Mouse (Mus musculus): Measurements from ENCODE around the gene Dgcr2.
A peak's percentile ranks its signal among the peaks of the same experiment; 100 is the strongest.

The Dgcr2 gene

GRCm38 (mm10) chr16:17898462-17898861 is at the start of gene Dgcr2, which contains the start of gene Tssk2:
TSS of gene Dgcr2 (minus strand) at chr16:17898562.
TSS of gene Tssk2 (plus strand) at chr16:17898637.
- DNase-seq (ENCODE audit: low spot score in 2 of 2) = no peak

GRCm38 (mm10) chr16:17945081-17945831 is 46.9 kb upstream of the Dgcr2 start:
- peak in 1 of 2 experiments; percentile 16 for DNase-seq (ENCODE audit: low spot score in 2 of 2)

DNA sequence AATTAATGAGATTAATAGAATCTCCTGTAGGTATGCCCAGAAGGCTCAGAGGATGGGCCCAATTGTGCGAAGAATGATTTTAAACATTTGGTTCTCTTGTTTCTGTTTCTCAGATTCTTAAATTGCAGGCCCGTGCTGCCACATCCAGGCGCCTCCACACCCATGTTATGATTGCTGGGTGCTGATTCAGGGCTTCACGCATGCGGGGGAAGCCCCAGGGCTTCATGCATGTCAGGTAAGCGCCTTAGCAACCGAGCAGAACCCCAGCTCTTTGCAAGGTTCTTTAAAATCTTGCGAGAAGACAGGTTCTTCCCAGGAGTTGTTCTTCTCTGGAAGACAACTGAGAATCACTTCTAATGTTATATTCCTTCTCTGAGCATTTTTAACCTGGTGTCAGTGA is 45.1 kb upstream of the Dgcr2 start:
- DNase-seq (ENCODE audit: low spot score in 2 of 2) = peak; percentile 23 to 31

DNA sequence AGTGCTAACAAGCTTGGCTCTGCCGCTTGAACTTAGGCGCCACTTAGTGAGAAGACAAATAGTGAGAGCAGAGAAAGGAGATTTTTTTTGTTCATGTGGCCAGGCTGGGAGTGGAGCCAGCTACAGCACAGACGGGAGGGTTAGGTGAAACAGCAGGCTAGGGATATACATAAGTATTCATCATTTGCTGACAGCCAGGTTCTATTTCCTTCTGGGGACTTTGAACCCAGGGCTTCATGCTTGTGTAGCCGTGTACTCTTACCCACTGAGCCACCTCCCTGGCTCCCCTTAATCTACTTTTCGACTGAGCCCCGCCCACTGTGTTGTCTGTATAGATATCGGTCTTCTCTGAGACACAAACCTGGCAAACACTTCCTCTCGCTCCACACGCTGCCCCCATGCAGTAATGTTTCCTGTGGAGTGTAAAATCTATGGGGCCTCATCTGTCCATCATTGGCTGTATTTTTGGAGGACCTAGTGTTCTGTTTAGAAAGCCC is 40.9 kb upstream of the Dgcr2 start:
- no peak for DNase-seq (ENCODE audit: low spot score in 2 of 2)

GRCm38 (mm10) chr16:17938821-17939220 is 40.5 kb upstream of the Dgcr2 start:
- peak in 1 of 2 experiments; percentile 46 for DNase-seq (ENCODE audit: low spot score in 2 of 2)

- DNase-seq (ENCODE audit: low spot score in 2 of 2) = no peak
These were observed 39.8 kb upstream of the Dgcr2 start for GRCm38 (mm10) chr16:17938187-17938586.

- DNase-seq (ENCODE audit: low spot score in 2 of 2) = no peak
These were observed 38.4 kb upstream of the Dgcr2 start for GRCm38 (mm10) chr16:17936776-17937175.

GRCm38 (mm10) chr16:17934445-17934910 is 36.1 kb upstream of the Dgcr2 start:
- no peak for DNase-seq (ENCODE audit: low spot score in 2 of 2)

DNA sequence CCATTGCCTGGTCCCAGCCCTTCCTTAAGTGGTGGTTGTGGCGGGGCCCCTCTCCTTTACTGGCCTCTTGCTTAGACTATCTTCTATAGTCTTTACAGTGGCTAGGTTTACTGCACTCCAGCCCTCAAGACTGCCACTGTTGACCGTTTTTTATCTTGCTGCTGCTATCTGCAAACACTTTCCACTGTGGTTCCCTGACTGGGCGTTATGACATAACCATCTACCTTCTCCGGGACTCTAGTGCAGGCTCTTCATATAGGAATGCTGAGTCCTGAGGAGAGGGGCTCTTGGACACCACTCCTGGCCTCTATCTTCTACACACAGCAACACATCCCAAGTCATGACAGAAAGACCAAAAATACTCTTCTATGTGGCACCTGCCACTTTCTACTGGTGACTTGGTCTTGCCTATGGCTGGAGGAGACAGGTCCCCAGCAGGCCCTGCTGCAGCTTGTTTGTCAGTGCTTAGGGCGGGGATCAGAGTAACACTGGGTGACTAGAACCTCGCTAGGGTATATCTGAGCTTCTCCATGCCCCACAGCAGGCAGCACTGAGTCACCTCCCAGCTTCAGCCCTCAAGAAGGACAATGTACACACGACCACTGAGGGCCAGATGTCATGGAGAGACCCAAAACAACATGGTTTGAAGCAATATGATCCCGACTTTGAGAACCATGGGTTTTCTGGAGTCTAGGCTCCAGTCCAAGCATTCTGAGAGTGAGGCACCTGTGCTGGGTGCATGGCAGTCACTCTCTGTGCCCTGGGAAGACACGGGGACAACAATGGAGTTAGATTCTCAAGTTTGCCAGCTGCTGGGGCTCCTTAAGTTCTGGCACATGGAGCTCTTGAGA is 35.5 kb upstream of the Dgcr2 start:
- DNase-seq (ENCODE audit: low spot score in 2 of 2) = no peak

DNA sequence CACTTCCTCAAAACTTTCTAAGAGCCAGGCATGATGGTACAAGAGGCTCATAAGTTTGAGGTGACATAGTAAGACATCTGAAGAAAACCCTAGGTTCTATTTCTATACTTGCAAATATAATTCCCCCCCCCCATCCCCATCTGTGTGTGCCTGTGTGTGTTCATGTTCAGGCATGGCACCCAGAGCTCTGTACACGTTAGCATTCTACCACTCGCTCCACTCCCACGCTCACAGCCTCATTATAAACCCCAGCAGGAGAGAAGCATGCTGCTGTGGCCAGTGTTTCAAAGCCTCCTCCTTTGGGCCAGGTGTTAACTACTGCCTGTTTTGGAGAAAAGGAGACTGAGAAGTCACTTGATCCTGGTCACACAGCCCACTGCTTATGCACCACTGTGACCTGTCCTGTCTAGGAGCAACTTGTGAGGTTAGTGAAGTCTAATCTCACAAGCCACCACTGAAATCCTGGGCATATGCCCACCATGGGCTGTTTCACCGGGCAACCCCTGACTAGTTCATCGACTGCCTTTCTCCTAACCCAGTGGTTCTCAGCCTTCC is 33.6 kb upstream of the Dgcr2 start:
- no peak for DNase-seq (ENCODE audit: low spot score in 2 of 2)

GRCm38 (mm10) chr16:17929631-17930030 is 31.3 kb upstream of the Dgcr2 start:
- no peak for DNase-seq (ENCODE audit: low spot score in 2 of 2)

DNA sequence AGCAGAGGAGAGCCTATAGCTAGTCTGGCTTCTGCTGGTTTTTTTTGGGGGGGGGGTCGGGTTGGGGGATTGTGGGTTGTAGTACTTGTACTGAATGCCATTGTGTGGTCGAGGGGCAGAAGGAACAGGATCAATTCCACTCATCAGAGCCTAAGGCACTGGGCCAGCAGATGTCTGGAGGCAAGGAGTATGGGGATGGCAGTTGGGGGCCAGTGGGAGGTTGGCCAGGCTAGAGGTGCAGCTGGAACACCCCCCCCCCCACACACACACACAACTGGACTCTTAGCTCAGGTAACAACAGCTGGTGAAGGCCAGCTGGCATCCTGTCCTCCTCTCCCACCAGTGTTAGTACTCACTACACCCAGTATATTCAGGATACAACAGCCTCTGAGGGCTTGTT is 30.8 kb upstream of the Dgcr2 start:
- no peak for DNase-seq (ENCODE audit: low spot score in 2 of 2)

DNA sequence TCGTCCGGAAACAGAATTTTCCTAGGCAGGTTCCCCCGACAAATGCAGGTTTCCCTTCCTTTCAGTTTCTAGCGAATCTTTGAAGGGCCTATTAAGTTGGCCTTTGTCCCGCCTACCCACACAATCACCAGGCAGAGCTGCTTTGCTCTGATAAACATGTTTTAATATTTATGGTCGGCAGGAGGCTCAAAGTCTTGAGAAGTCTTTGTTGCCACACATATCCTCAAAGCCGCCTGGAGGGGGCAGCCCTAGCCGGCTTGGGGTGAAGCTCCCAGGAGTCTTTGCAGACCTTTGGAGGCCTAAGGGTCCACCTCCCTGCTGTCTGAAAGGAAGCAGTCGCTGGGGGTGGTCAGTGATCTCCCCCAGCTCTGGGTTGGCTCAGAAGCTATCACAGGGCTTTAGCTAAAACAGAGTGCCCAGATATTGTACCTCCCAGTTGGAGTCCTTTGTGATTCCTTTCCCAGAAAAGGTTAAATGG is 30.3 kb upstream of the Dgcr2 start:
- peak; percentile 80 to 81 for DNase-seq (ENCODE audit: low spot score in 2 of 2)

DNA sequence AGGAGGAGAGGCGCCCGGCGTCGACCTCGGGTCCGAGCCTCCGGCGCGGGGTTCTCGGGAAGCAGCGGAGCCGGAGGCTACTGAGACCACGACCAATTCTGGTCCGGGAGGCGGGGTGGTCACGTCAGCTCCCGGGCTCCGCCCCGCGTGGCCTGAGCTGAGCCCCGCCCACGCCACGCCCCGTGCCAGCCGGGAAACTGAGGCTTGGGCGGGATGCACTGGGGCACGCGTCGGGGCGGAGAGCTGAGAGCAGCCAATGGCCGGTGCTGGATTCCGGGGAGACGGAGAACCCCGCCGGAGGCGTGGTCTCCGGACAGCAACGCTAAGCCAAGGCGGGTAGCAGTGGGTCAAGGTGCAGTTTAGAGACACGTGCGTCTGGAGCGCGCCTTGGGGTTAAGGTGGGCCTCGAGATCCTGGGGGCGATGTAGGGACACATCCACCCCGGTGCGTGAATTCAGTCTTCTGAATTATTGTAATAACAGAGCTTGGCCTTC is 29.8 kb upstream of the Dgcr2 start, which contains the start of gene Slc25a1:
Gene Slc25a1 (minus strand): TSS at position 133 of the 494 bp plus-strand sequence.
- peak; percentile 90 to 93 for DNase-seq (ENCODE audit: low spot score in 2 of 2)

- peak; percentile 62 to 65 for DNase-seq (ENCODE audit: low spot score in 2 of 2)
These were observed 29.2 kb upstream of the Dgcr2 start for GRCm38 (mm10) chr16:17927351-17928082.

- DNase-seq (ENCODE audit: low spot score in 2 of 2) = peak; percentile 60 to 75
These were observed 23.8 kb upstream of the Dgcr2 start for GRCm38 (mm10) chr16:17922163-17922538.

DNA sequence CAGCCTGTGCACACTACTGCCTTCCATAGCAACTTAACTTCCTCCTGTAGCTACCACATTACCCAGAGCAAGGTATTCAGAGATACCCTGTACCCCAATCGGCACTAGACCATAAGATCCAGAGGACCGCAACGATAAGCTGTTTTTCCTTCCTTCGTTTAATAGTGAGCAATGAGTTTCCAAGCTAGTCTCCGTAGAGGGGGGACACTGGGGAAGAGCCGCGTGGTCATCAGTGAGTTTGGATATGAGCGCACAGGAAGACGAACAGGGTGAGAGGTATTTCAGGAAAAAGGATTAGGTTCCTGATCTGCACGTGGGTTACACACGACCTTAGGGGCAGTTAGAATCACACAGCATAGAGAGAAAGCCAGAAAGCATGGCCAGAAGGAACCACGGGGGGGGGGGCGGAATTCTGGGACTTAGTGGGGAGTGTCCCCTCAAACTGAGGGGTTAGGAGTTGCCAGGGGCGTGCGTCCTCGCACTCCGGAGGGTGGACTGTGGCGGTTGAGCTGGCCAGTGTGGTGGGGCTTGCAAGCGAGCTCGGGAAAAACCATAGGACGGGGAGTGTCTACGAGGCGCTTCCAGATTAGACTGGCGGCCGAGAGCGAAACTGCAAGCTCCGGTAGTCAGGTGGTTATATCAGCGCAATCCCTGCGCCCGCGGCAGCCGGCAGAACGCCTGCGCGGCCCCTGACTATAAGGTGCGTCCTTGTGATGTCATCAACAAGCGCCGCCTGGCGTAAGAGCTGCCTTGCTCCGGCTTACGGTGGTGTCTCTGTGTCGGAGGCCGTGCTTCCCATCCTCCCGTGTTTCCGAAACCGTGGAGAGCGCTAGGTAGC is 23.2 kb upstream of the Dgcr2 start:
- peak; percentile 98 to 99 for DNase-seq (ENCODE audit: low spot score in 2 of 2)

DNA sequence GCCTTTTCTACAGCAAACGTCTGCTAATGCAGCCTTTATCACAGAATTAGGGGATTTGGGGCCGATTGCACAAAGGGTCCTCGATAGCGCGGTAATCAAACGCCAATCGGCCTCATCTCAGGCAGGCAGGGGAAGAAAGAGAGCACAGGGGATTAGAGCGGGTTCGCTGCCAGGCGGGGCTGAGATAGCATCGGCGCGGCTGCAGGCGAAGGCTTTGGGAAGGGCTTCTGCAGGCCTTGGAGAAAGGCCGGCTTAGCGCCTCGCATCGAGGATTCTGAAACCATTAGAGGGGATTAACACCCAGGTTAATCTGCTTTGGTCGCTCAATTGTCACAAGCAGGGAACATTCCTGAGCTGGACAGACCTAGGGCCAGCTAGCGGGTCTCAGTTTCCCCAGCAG is 22.2 kb upstream of the Dgcr2 start:
- no peak for DNase-seq (ENCODE audit: low spot score in 2 of 2)

DNA sequence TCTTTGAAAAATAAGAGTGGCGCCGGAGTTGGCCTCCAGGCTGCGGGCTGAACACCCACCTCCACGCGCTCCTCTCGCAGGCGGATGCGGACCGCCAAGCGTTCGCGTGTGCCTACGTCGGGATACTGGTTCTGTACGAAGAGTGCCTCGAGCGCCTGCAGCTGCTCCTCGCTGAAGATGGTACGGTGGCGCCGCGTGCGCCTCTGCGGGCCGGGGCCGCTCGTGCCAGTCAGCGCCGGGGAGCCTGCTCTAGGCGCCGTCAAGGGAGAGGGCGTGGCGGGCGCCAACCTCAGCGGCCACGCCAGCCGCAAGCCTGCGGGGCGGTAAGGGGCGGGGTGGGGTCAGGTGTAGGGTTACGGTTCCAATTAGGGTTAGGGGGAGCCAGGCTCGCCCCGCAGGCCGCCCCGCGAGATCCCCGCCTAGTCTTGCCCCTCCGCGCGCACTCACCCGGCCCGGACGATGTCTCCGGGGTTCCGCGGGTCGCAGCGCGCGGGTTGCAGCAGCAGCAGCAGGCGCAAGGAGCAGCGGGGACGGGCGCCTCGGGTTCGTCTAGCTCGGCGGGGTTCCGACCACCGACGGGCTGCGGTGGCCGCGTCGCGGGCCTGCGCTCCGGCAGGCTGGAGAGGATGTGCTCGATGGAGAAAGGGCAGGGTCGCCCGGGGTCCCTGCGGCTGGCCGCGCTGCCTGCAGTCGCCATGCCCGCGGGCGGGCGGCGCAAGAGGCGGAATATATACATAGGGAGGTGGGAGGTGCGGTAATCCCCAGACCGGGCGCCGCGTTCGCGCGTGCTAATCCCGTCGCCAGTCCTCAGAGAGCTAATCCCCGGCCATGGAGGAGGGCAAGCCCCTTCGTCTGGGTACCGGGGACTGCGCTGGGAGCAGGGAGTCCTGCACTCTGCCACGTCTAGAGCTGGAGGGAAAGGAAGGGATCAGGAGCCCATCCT is 16.2 kb upstream of the Dgcr2 start, which contains the start of gene Gsc2:
Gene Gsc2 (minus strand): TSS at position 753 of the 943 bp plus-strand sequence.
- no peak for DNase-seq (ENCODE audit: low spot score in 2 of 2)
